Mouse (Mus musculus) ES-Bruce4 (cell line): ENCODE measurements at regions not wholly inside any gene's neighbourhood (a gene's known extent, or its start where the extent isn't known, plus 50 kb on each side); places are given as distances from the start of the nearest gene placed in this dataset.
A peak's percentile ranks its signal among the peaks of the same experiment; 100 is the strongest.

Experiments
- H3K27ac ChIP-seq: 2 replicates; pipeline ENCODE4 v1.5.1; 2012; ENCODE audit warnings: low read length, inconsistent platforms; ENCODE audit not compliant: insufficient read depth
- H3K27me3 ChIP-seq: 2 replicates; pipeline ENCODE4 v1.6.1; 2012; ENCODE audit warnings: mild to moderate bottlenecking, low read length, inconsistent platforms; ENCODE audit not compliant: control insufficient read depth, poor library complexity, insufficient read depth, severe bottlenecking
- H3K36me3 ChIP-seq: 2 replicates; pipeline ENCODE4 v1.6.1; 2012; ENCODE audit warnings: inconsistent platforms, mild to moderate bottlenecking, low read length, moderate library complexity; ENCODE audit not compliant: control insufficient read depth, poor library complexity, insufficient read depth, severe bottlenecking
- H3K4me1 ChIP-seq: one replicate; pipeline ENCODE4 v1.8.1; 2011; ENCODE audit warnings: low read length; ENCODE audit not compliant: control insufficient read depth, insufficient read depth
- H3K4me3 ChIP-seq: 2 replicates; pipeline ENCODE4 v1.5.1; 2011; ENCODE audit warnings: low read depth, mild to moderate bottlenecking, low read length
- H3K9ac ChIP-seq: 2 replicates; pipeline ENCODE4 v1.6.1; 2012; ENCODE audit warnings: low read depth, mild to moderate bottlenecking, inconsistent platforms; ENCODE audit not compliant: poor library complexity, severe bottlenecking
- H3K9me3 ChIP-seq: replicated peaks from 2 replicates; pipeline ENCODE4 v1.6.1; 2012; ENCODE audit warnings: mild to moderate bottlenecking, low read length, inconsistent platforms; ENCODE audit not compliant: control insufficient read depth, poor library complexity, insufficient read depth, severe bottlenecking
- CTCF ChIP-seq: IDR thresholded peaks from one replicate; pipeline ENCODE4 v1.8.1; 2011; ENCODE audit warnings: low read depth, low read length
- EP300 ChIP-seq: IDR thresholded peaks from 2 replicates; pipeline ENCODE4 v1.6.1; 2011; ENCODE audit warnings: low read depth, low read length; ENCODE audit not compliant: insufficient read depth
- POLR2A ChIP-seq: IDR thresholded peaks from one replicate; pipeline ENCODE4 v1.8.1; 2011; ENCODE audit warnings: low read length; ENCODE audit not compliant: insufficient read depth

DNA sequence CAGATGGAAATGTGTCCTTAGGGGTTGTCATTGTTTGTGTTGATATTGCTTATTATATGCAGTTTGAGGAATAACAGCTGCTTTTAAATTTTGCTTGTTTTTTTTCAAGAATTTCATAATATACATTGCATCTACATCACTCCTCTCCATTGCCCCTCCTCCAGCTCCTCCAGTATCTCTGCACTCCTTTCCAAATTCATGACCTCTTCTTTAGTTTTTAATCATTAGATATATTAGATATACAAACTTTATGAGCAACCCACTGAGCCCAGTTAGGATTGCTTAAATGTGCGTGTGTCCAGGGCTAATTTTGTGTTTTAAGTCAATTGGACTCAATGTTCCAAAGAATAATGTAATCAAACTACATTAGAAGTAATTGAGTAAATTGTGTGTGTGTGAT, 232.7 kb downstream of the Scg2 start:
- Histone ChIP-seq H3K36me3 (no peaks in the 10 kb centered on the region), H3K27ac (no peak overlapping the region)
- TF ChIP-seq CTCF (no peak), EP300 (no peak), POLR2A (no peak)

DNA sequence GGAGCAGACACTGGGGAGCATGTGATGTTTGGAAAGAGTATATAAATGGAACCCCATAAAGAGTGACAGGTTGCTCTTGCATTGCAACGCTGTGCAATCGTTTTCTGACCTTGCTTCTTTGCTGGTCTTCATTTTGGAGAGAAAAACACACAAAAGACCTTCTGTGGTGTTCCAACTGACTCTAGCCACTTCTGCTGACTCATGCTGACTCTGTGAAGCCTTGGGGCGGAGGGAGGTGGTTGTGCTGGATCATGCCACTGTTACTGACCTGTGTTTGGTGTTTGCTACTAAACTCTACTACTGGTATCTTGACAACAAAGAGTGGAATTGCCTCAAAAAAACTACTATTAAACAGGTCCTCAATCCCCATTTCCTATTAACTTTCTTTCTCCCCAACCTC, 242.2 kb downstream of the Scg2 start:
- Histone ChIP-seq H3K4me1 (no peaks in the 10 kb centered on the region), H3K9me3 (peaks cover 14% of the 10 kb centered on the region), H3K27me3 (no peaks in the 10 kb centered on the region), H3K36me3 (no peaks in the 10 kb centered on the region; the same call in 1 of the 2 replicates), H3K4me3 (no peak overlapping the region), H3K27ac (no peak overlapping the region), H3K9ac (no peak overlapping the region)
- no peak for TF ChIP-seq POLR2A
- TF ChIP-seq EP300 = peak; percentile 82

More for the DNA sequence above, 232.7 kb downstream of the Scg2 start:
- Histone ChIP-seq H3K9ac (no peak overlapping the region), H3K27me3 (no peaks in the 10 kb centered on the region), H3K9me3 (no peaks in the 10 kb centered on the region), H3K4me3 (no peak overlapping the region), H3K4me1 (no peaks in the 10 kb centered on the region)

DNA sequence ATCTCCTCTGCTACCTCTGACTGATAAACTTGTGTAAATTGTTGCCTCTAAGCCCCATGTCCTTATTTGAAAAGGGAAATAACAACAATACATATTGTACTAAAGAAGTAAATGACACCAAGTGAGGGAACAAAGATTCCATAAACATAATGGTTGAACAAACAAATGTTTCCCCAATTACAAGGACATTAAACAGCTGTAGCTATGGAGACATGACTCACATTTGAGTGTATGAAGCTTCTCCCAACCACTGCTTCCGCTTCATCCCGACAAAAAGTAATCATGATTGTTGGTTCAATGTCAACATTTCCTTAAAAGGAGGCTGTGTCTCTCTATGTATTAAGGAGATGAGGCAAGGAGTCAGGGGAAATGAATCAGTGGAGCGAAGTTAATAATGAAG, 248.9 kb downstream of the Scg2 start:
- TF ChIP-seq CTCF (no peak), EP300 (no peak), POLR2A (no peak)
- H3K9me3 ChIP-seq = no peaks in the 10 kb centered on the region
- no peaks in the 10 kb centered on the region for H3K27me3 ChIP-seq
- no peak overlapping the region for H3K9ac ChIP-seq
- H3K27ac ChIP-seq = no peak overlapping the region
- no peaks in the 10 kb centered on the region for H3K36me3 ChIP-seq
- H3K4me1 ChIP-seq = no peaks in the 10 kb centered on the region
- no peak overlapping the region for H3K4me3 ChIP-seq

DNA sequence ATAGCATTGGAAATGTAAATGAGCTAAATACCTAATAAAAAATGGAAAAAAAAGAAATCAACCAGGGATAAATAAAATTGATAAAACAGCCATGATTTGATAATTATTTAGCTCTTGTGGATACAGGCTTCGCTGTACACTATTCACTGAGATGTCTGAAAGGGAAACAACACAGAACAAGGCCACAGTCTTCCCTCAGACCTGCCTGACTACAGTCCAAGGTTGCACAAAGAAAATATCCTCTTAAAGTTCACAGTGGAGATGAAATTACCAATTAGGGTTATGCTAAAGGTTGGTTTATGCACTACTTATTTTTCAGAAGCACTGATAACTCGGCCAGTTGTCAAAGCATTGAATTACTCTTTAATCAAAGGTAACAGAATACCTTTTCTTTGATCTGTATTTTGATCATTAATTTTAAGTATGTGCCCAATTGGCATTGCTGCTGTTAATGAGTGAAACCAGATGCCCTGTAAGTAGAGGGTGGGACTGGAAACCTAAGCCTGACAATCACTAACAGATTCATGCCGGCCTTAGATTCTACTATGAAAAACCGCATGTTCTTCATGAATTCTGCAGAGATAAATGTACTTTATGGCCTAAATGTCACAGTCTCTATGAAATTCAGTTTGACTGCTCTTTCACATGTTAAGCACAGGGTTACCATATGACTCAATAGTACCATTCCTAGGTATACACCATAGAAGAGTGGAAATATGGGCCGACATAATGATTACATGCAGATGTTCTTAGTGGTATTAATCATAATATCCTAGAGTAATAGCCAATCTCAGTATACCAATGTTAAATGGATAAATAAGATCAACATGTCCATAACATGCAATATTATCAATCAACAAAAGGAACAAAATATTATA, 256.1 kb downstream of the Scg2 start:
- H3K27ac ChIP-seq = no peak overlapping the region
- TF ChIP-seq EP300 (no peak), POLR2A (no peak), CTCF (no peak)
- no peaks in the 10 kb centered on the region for H3K9me3 ChIP-seq
- H3K9ac ChIP-seq = no peak overlapping the region
- H3K36me3 ChIP-seq = no peaks in the 10 kb centered on the region
- H3K4me3 ChIP-seq = no peak overlapping the region
- no peaks in the 10 kb centered on the region for H3K27me3 ChIP-seq
- no peaks in the 10 kb centered on the region for H3K4me1 ChIP-seq

DNA sequence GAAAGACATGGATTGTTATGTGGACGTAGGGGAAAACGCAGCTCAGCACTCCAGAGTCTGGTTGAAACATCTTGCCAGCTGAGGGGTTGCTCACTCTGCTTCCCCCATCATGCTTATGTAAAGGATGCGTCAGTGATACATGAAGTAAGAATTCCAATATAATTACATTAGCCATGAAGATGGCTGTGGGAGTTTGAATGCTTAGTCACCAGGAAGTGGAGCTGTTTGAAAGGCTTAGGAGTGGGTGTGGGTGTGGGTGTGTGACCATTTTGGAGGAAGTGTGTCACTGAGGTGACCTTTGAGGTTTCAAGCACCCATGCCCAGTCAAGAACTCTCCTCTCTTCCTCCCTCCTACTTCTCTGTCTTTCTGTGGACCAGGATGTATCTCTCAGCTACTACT, 295.8 kb downstream of the Scg2 start:
- Histone ChIP-seq H3K27ac (no peak overlapping the region), H3K9ac (no peak overlapping the region), H3K4me3 (no peak overlapping the region), H3K36me3 (no peaks in the 10 kb centered on the region), H3K9me3 (no peaks in the 10 kb centered on the region), H3K4me1 (no peaks in the 10 kb centered on the region), H3K27me3 (no peaks in the 10 kb centered on the region)
- TF ChIP-seq CTCF = no peak
- no peak for TF ChIP-seq EP300
- no peak for TF ChIP-seq POLR2A
